ENCODE assay signal across 30 mouse cellular contexts in the genomic region with DNA sequence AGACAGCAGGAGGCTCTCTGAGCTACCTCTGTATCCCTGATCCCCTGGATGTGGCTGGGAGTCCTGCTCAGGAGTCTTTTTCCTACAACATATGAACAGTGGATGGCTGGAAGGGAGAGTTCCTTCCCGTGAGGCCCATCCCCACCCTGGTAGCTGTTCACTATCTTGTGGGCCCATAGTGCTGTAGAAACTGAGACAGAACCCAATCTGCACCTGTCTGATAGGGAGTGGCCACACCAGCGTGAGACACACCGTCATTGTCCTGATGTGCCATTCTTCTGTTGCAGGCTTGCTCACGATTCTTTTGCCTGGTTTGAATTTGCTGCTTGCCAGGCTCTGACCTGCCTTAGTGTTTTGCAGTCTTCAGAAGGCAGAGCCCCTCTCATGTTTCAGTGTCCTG. TPM values are rescaled to one million over a fixed set of nuclear protein-coding genes. Genes with fewer than 3 reads are reported as not detected.
"Had no signal": no experiment of that assay in that cellular context is flagged by ENCODE, and none has a peak within 500 bp of the region (broad histone marks: within the 10 kb centered on the region; RNA-seq: fewer than 3 reads in every experiment).

No protein-coding gene starts in this region.

- H3K27ac ChIP-seq: limb, embryonic 10.5 days; limb, embryonic 13.5 days; midbrain, embryonic 10.5 days; midbrain, embryonic 13.5 days; neural tube, embryonic 13.5 days; stomach, embryonic 15.5 days had no signal

- H3K9ac ChIP-seq: limb, embryonic 13.5 days; midbrain, embryonic 13.5 days; neural tube, embryonic 13.5 days; stomach, embryonic 15.5 days had no signal

- DNase-seq: kidney, adult 2 months; kidney, postnatal 10 days; kidney, postnatal 4 days; lung, adult 2 months; lung, postnatal 14 days; lung, postnatal 4 days; retina, postnatal 1 day; right cerebral cortex, postnatal 25 days; spleen, adult 18-20 months; thymus, postnatal 25 days had no signal

- ATAC-seq: intestine, postnatal 0 days; midbrain, embryonic 13.5 days; midbrain, embryonic 16.5 days had no signal

- H3K27me3 ChIP-seq: neural tube, embryonic 13.5 days; stomach, embryonic 15.5 days had no signal

- H3K9me3 ChIP-seq: limb, embryonic 10.5 days; limb, embryonic 13.5 days; midbrain, embryonic 10.5 days; midbrain, embryonic 13.5 days; neural tube, embryonic 13.5 days; stomach, embryonic 15.5 days had no signal

- H3K4me1 ChIP-seq: limb, embryonic 10.5 days; midbrain, embryonic 10.5 days; stomach, embryonic 15.5 days had no signal

- H3K4me2 ChIP-seq: limb, embryonic 13.5 days; midbrain, embryonic 13.5 days; neural tube, embryonic 13.5 days; stomach, embryonic 15.5 days had no signal

- H3K36me3 ChIP-seq: limb, embryonic 10.5 days; limb, embryonic 13.5 days; midbrain, embryonic 10.5 days; midbrain, embryonic 13.5 days; stomach, embryonic 15.5 days had no signal

- H3K4me3 ChIP-seq: limb, embryonic 10.5 days; limb, embryonic 13.5 days; midbrain, embryonic 10.5 days; midbrain, embryonic 13.5 days; myocyte; neural tube, embryonic 13.5 days; stomach, embryonic 15.5 days had no signal

RNA-seq across cellular contexts. Expression of a gene that starts 8.2 kb away (rescaled TPM):
- polyA plus RNA-seq: myocyte had no signal

RNA-seq across cellular contexts. Expression of a gene that starts 53.8 kb away (rescaled TPM):
- total RNA-seq: layer of hippocampus, adult 18-20 months; layer of hippocampus, postnatal 14 days; left cerebral cortex, postnatal 25 days; liver, adult 2 months; megakaryocyte, adult 5-6 weeks; monocyte, adult 5-6 weeks; neutrophil, adult 5-6 weeks had no signal
- polyA plus RNA-seq: intestine, embryonic 14.5 days; intestine, postnatal 0 days; kidney, adult 2 months; kidney, embryonic 14.5 days; limb, embryonic 10.5 days; limb, embryonic 13.5 days; liver, adult 2 months; lung, adult 2 months; lung, embryonic 16.5 days; midbrain, embryonic 10.5 days; midbrain, embryonic 13.5 days; midbrain, embryonic 16.5 days; myocyte; neural tube, embryonic 13.5 days; stomach, embryonic 15.5 days; thymus, postnatal 0 days had no signal
